Mouse (Mus musculus): Measurements from ENCODE around the gene Chmp1a. TPM values are rescaled to one million over a fixed set of nuclear protein-coding genes. Genes with fewer than 3 reads are reported as not detected.
"Not testable (repeated sequence)": the region's sequence is repeated elsewhere in the genome, so short reads cannot be mapped to it uniquely, and the experiment has no call there.

The Chmp1a gene
- total RNA-seq, 2 experiments from 2014 or later = 41.6 to 53.3 TPM

DNA sequence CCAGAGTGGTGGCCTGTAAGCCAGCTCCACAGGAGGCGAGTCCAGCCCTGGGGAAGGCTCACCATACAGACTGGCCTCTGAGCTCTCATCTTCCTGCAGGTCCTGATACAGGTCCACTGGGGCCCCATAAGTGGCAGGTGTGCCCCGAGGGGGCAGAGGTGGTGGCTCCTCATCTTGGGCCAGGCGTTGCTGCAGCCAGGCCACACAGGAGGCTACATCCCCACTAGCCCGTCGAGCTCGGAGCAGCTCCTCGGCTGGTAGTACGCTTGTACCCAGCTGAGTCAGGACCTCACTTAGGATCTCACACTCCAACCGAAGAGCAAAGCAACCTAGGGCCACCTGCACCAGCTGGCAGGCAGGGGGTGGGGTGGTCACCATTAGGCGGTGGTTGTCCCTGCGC, 21.2 kb upstream of the Chmp1a start:
- intact Hi-C loops (cut with DNase I; ENCODE audit: low total_unique reads) = no loop called here
- no peak for DNase-seq

DNA sequence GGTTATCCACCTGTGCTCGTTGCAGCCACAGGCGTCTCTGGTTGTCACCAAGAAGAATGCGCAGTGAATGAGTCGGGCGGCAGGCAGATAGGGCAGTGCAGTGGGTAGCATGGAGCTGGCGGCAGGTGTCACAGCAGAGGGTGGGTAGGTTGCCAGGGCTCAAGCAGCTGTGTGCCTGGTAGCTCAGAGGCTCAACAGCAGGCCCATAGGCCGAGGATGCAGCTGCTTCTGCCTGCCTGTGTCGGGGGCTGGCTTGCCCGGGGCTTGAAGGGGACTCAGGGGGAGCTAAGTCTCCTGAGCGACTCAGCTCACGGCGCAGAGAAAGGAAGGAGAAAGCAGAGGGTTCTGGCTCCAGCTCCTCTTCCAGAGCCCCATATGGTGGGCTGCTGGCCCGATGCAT, 20.7 kb upstream of the Chmp1a start:
- DNase-seq = peak; percentile 47
- intact Hi-C loops (cut with DNase I; ENCODE audit: low total_unique reads) = no loop called here

DNA sequence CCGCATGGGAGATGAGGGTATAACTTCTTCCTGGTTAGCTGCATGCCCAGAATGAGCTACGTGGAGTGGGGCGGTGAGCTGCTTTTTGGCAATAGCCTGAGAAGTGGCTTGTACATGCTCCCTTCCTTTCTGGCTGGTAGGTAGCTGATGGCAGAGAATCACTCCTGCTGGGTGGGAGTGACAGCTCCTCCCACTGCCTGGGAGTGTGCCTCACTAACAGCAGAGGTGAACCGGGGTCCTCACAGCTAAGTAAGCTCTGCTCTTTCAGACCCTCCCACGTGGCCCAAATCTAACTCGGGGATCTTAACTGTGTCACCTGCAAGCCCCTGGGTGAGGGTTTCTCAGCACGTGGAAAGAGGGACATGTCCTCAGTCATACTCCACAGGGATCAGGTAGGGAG, 20.0 kb upstream of the Chmp1a start:
- intact Hi-C loops (cut with DNase I; ENCODE audit: low total_unique reads) = no loop called here
- DNase-seq = no peak

DNA sequence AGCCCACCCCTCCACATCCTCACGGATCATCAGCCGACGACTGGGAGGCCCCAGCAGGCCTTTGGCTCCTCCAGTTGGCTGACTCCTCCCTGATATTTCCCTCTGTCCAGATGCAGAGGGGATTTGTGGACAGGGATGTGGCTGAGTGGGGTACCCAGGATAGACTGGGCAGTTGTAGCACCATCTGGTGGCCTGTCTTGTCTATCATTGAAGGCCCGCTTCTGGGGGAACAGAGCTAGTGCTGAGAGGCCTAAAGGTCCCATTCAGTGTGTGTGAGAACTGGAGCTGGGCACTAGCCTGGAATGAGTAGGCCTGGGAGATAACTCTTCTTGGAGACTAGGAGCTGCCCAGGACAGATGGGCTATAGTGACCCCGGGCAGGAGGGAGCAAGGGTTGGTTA, 19.2 kb upstream of the Chmp1a start:
- no peak for DNase-seq

DNA sequence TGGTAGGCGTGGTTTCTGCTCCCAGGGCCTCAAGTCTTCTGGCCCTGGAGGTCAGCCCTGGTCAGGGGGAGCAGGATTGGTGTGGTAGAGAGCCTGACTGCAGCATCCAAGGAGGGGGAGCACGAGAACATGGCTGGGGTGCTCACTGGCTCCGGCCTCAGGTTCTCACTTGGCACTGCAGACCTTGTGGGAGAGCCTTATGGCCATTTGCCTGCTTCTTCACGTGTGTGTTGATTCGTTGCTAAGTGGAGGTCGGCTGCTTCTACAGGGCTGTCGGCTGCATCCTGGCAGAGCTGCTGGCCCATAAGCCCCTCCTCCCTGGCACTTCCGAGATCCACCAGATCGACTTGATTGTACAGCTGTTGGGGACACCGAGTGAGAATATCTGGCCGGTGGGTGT, 17.8 kb upstream of the Chmp1a start:
- intact Hi-C loops (cut with DNase I; ENCODE audit: low total_unique reads); DNase-seq: not testable (repeated sequence)

More for the DNA sequence above, 19.2 kb upstream of the Chmp1a start:
- intact Hi-C loops (cut with DNase I; ENCODE audit: low total_unique reads) = no loop called here

DNA sequence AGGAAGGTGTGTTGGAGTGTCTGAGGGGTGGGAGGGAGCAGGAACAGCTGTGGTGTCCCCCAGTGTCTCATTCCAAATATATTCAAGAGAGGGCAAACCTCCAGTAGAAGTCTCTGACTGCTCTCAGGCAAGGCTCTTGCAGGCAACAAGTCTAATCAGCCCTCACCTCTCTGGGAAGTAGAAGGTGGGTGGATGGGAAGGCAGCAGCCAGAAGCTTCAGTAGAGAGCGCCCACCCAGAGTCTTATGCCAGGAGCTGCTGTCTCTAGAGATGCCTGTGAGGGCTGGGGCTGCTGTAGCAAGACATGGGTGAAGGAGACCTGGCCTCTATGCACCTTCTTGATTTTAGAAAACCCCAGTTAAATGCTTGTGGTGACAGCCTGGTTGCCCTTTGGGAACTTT, 15.9 kb upstream of the Chmp1a start:
- no peak for DNase-seq
- intact Hi-C loops (cut with DNase I; ENCODE audit: low total_unique reads) = no loop called here

DNA sequence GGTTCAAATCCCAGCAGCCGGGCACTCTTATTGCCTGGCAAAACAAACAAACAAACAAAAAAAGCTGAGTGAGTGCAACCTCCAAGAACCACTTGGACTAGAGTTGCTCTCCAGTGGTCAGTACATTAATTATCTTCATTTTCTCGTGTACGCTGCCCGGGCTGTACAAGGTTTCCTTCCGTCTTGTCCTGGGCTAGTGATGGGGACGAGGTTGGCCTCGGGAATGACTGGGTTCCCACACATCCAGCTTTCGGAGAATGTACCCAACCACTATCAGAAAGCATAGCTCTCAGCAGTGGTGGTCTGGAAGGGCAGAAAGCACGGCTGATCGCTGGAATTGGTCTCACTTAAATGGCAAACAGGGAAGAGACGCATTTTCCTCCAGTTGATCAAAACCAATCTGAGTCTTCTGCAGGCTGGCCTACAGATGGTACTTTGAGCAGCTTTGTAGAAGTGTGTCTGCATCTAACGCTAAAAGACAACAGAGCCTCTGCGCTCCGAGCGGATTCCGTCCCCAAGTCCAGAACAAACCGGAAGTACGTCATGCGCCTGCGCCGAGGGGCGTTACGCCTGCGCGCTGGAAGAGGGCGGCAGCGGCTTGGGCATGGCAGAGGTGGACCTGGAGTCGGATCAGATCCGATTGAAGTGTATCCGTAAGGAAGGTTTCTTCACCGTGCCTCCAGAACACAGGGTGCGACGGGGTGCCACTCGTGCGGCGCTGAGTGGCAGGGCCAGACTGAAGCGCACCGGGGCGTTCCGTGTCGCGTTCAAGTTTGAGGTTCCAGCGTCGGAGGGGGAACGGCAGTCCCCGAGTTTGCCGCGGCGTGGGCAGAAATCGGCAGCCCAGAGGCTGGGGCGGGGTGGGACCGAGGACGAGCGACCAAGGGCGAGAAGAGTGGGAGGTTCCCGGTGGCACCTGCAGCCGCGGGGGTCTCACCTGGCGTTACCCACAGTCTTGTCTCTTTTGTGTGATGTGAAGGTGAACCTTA, 12.0 kb upstream of the Chmp1a start, which contains the start of gene Cdk10:
Gene Cdk10, plus strand, starts transcription at position 565 of the 989 bp plus-strand sequence.
- DNase-seq = peak; percentile 93
- intact Hi-C loops (cut with DNase I; ENCODE audit: low total_unique reads) = no loop called here

DNA sequence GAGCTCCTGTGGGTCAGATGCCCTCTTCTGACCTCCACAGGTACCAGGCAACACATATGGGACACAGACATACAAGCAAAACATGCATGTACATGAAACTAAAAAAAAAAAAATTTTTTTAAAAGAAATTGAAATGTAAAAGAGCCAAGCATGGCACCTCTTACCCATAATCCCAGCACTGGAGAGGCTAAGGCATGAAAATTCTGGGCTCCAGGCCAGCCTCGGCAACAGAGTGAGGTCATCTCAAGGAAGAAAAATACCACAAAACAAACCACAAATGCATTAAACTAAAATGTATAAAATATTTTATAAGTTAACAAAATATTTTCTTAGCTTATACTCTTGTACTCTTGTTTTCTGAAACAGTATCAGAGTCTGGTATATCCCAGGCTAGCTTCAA, 8.4 kb upstream of the Chmp1a start:
- no peak for DNase-seq
- intact Hi-C loops (cut with DNase I; ENCODE audit: low total_unique reads) = no loop called here

DNA sequence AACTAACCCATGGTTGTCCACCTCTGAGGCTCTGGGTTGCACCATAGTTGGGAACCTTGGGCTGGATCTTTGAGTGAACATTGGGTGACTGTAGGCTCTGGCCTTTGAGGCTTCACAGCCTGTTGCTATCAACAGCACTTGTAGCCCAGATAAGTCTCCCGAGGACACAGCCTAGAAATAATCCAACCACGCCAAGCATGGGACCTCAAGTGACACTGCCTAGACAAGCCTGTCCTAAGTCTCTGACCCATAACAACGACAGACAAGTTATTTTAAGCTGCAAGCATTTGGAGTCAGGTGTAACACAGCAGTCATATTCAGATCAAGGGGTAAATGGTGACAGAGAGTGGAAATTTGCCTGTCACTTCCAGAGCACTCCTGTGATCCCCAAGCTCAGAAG, 2.9 kb upstream of the Chmp1a start:
- no peak for DNase-seq
- intact Hi-C loops (cut with DNase I; ENCODE audit: low total_unique reads) = no loop called here

DNA sequence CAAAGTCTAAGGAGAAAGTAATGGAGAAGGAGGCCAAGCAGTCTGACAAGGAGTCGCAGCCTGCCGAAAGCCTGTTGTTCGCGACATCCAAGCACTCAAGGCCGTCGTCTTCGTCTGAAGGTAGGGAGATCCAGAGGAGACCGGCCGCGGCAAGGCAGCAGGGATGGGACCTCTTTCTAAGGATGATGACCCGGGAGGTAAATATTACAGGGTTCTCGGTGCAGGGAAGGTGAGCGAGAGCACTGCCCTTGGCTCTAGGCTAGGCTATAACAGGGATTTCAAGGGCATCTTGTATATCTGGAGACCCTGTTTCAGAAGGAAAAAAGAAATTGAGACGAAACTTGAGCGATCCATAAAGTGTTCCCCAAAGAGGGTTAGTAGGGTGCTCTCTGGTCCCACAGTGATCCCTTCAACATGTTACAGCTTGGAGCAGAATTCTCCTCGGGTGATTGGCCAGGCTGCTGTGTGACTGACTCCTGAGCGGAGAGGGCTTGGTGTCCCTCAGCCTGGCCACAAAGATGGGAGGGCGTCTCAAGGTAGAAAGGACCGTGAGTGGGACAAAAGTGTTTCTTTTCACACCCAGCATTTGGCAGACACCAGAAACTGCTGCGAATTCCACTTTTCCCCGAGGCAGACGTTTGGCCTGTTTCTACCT, 682 bp upstream of the Chmp1a start:
- intact Hi-C loops (cut with DNase I; ENCODE audit: low total_unique reads) = no loop called here

DNA sequence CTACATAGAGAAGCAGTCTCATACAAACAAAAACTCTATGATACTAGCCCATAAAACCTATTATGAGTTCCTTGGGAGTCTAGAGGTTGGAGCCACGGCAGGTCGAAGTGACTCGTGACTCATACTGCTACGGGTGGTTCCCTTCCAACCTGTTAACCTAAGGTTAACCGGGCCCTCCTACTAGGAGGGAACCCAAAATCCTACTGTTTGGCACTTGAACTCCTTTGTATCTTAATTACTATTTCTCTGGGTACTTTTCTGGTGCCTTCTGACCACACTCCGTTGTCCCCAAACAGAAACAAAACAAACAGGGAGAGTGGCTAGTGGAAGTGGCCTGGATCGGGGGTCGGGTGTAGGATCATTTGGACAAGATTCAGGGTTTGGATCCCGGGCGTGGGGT, 687 bp downstream of the Chmp1a start:
- no peak for DNase-seq
- intact Hi-C loops (cut with DNase I; ENCODE audit: low total_unique reads) = no loop called here

More for the DNA sequence above, 682 bp upstream of the Chmp1a start:
- no peak for DNase-seq

DNA sequence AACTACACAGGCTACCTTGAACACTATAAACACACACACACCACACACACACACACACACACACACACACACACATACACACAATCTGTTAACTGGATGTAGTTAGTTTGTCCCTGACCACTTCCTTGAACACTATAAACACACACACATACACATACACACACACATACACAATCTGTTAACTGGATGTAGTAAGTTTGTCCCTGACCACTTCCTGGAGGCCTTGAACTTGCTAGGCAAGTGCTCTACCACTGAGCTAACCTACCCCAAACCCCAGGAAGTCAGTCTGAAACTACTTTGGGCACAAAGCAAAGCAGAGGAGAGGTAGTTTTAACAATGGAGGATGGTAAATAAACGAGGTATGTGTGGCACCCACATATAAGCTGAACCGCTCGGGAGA, 9.0 kb downstream of the Chmp1a start:
- intact Hi-C loops (cut with DNase I; ENCODE audit: low total_unique reads) = loop anchor here (5.0 kb wide), 1 partner anchor 96 kb away; no protein-coding TSS in a partner anchor
- no peak for DNase-seq

DNA sequence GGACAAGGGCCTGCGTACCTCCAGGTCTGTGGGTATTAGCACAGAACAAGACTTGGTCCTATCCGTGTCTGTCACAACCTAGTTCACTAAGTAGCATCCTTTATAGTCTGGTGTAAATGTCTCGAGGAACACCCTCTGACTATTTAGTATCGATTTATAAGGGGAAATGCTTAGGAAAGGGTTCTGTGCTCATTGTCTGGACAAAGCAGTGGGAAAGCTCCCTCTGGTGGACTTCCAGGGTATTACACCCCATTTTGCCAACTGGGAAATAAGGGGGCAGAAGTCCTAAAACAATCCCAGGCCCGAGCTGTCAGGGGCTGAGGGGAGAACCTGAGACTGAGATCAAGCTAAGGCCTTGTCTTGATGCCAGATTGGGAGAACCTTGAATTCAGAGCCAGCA, 10.3 kb downstream of the Chmp1a start:
- peak; percentile 64 for DNase-seq
- intact Hi-C loops (cut with DNase I; ENCODE audit: low total_unique reads) = loop anchor here (5.0 kb wide), 1 partner anchor 95 kb away; no protein-coding TSS in a partner anchor

DNA sequence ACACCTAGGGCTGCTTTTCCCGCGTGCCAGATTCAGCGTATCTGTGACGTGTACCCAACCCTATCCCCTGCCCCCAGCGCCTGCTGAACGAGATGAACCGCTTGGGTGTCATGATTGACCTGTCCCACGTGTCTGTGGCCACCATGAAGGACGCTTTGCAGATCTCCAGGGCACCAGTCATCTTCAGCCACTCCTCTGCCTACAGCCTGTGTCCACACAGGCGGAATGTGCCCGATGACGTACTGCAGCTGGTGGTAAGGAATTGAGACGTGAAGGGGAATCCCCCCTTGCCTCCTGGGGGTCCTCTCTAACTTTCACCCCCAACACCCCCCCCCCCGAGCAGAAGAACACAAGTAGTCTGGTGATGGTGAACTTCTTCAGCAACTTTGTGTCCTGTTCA, 12.7 kb downstream of the Chmp1a start:
- DNase-seq = no peak
- intact Hi-C loops (cut with DNase I; ENCODE audit: low total_unique reads) = loop anchor here (5.0 kb wide), 1 partner anchor 93 kb away; no protein-coding TSS in a partner anchor

DNA sequence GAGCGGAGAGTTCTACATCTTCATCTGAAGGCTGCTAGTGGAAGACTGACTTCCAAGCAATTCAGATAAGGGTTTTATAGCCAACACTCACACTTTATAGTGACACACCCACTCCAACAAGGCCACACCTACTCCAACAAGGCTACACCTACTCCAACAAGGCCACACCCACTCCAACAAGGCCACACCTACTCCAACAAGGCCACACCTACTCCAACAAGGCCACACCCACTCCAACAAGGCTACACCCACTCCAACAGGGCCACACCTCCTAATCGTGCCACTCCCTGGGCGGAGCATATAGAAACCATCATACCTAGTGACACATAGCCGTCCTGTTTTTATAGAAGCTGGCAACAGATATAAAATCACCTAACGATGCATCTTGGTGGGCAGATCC, 15.5 kb downstream of the Chmp1a start:
- intact Hi-C loops (cut with DNase I; ENCODE audit: low total_unique reads); DNase-seq: not testable (repeated sequence)

DNA sequence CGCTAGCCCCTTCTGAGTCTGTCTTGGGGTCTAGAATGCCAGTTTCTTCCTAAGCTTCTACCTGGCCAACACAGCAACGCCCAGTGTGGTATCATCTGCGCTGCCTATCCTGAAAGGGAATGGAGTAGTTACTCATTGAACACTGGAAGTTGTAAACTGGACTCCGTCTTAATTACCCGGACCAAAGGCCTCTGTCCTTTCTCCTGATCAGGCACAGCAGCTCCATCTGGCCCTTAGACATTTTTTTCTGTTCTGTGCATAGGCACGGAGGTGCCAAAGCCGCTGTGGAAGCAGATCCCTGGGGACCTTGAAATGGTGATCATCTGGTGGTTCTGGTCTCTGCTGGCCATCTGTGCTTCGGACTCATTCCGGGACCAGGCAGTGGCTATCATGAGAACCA, 18.8 kb downstream of the Chmp1a start:
- intact Hi-C loops (cut with DNase I; ENCODE audit: low total_unique reads) = no loop called here
- DNase-seq = no peak

DNA sequence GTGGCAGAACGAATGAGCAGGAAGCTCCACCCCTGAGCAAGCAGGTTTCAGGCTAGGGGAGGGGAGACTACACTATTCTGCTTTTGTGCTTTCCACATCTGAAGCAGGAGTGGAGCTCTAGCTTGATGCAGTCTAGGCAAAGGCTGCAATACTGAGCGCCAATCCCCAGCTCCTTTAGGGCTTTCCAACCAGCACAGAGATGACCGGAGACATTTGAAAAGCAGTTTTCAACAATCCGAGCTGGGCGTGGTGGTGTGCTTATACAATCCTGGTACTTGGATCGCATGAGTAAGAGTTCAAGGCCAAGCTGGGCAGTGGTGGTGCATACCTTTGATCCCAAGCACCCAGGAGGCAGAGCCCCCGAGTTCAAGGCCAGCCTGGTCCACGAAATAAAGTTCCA, 20.7 kb downstream of the Chmp1a start:
- no peak for DNase-seq
- intact Hi-C loops (cut with DNase I; ENCODE audit: low total_unique reads) = no loop called here

DNA sequence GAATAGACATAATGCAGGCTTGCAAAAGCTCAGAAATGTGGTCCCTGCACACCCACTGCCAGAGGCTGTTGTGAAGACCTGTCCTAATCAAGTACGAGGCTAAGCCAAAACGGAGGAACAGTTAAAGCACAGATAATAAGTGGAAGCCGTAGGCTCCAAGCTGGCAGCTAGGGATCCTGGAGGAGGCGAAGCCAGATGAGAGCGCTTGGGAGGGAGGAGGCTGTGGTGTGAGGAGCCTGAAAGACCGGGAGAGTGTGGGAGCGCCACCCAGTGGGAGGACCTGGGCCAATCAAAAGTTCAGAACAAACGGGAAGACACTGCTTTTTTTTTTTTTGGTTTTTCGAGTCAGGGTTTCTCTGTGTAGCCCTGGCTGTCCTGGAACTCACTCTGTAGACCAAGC, 21.9 kb downstream of the Chmp1a start:
- peak; percentile 85 for DNase-seq
- intact Hi-C loops (cut with DNase I; ENCODE audit: low total_unique reads) = no loop called here

DNA sequence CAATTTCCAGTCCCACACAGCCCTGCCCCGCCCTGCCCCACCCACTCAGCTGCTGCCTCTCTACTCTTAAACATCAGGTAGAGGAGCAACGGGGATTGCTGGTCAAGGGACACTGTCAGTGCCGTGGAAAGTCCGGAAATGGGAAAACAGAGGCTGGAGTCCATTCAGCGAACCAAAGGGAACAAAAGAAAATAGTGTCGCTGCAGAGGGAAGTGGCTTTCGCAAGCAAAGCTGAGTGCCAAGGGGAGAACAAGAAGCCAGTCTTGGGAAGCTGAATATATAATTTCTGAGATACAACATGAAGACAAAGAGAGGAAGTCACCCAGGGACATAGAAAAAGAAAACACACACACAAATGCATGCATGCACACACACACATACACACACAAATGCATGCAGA, 23.7 kb downstream of the Chmp1a start:
- intact Hi-C loops (cut with DNase I; ENCODE audit: low total_unique reads) = loop anchor here (5.0 kb wide), 1 partner anchor 42 kb away; no protein-coding TSS in a partner anchor
- no peak for DNase-seq

DNA sequence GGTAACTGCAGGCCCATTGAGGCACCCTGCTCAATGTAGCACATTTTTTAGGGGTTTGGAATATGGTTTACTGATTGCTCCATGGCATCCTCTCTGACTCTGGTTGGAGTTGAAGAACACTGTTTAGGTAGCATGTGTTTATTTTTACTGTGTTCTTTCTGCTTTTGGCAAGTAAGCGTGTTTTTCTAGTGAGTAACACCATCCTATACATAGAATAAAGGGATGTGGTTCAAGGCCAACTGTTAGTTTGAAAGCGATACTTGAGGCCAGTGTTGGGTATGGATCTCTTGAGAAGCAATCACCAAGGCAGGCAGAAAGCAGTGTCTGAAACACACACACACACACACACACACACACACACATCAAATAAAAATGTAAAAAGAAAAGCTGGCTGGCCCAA, 24.6 kb downstream of the Chmp1a start:
- intact Hi-C loops (cut with DNase I; ENCODE audit: low total_unique reads) = loop anchor here (5.0 kb wide), 1 partner anchor 41 kb away; no protein-coding TSS in a partner anchor

More for the DNA sequence above, 24.6 kb downstream of the Chmp1a start:
- no peak for DNase-seq

All from gastrocnemius, postnatal 14 days (tissue).